Mouse (Mus musculus) urinary bladder, adult 18-20 months (tissue): Measurements from ENCODE around the gene Nr1h3.

Experiments used
- DNase-seq, 2 experiments: peaks; one replicate each; pipeline ENCODE4 v3.0.0; 2022; ENCODE audit warnings: low spot score in 2 of 2, mixed read lengths in 2 of 2

The Nr1h3 gene

GRCm38 (mm10) chr2:91186208-91186607, 16.4 kb downstream of the Nr1h3 start:
- DNase-seq, result no peak

- peak in 1 of 2 experiments; percentile 41 for DNase-seq
Measured at GRCm38 (mm10) chr2:91183711-91184405, 18.8 kb downstream of the Nr1h3 start, which contains the start of gene Madd. Madd (minus strand) TSS chr2:91183837.

GRCm38 (mm10) chr2:91183148-91183513, 19.5 kb downstream of the Nr1h3 start:
- peak; percentile 92 to 93 for DNase-seq

- peak; percentile 54 to 64 for DNase-seq
Measured at GRCm38 (mm10) chr2:91182405-91183147, 20.1 kb downstream of the Nr1h3 start.

GRCm38 (mm10) chr2:91182016-91182404, 20.6 kb downstream of the Nr1h3 start:
- DNase-seq, result no peak

GRCm38 (mm10) chr2:91180706-91181105, 21.9 kb downstream of the Nr1h3 start:
- DNase-seq, result no peak

- no peak for DNase-seq
Measured at GRCm38 (mm10) chr2:91179825-91180224, 22.8 kb downstream of the Nr1h3 start.

GRCm38 (mm10) chr2:91176234-91176633, 26.4 kb downstream of the Nr1h3 start:
- no peak for DNase-seq

GRCm38 (mm10) chr2:91175490-91175889, 27.1 kb downstream of the Nr1h3 start:
- DNase-seq, result no peak

- no peak for DNase-seq
Measured at GRCm38 (mm10) chr2:91169587-91170322, 32.9 kb downstream of the Nr1h3 start.

GRCm38 (mm10) chr2:91167629-91168028, 35.0 kb downstream of the Nr1h3 start:
- no peak for DNase-seq

- no peak for DNase-seq
Measured at GRCm38 (mm10) chr2:91164991-91165390, 37.6 kb downstream of the Nr1h3 start.

- DNase-seq, result no peak
Measured at GRCm38 (mm10) chr2:91163532-91163931, 39.1 kb downstream of the Nr1h3 start.

- no peak for DNase-seq
Measured at GRCm38 (mm10) chr2:91162952-91163351, 39.7 kb downstream of the Nr1h3 start.

- DNase-seq, result no peak
Measured at GRCm38 (mm10) chr2:91160591-91160990, 42.0 kb downstream of the Nr1h3 start.

GRCm38 (mm10) chr2:91157002-91157752, 45.5 kb downstream of the Nr1h3 start:
- no peak for DNase-seq

GRCm38 (mm10) chr2:91154091-91154490, 48.5 kb downstream of the Nr1h3 start:
- no peak for DNase-seq

GRCm38 (mm10) chr2:91152885-91153377, 49.7 kb downstream of the Nr1h3 start:
- DNase-seq, result no peak

- no peak for DNase-seq
Measured at GRCm38 (mm10) chr2:91151331-91151730, 51.3 kb downstream of the Nr1h3 start.

GRCm38 (mm10) chr2:91148101-91148500, 54.5 kb downstream of the Nr1h3 start:
- no peak for DNase-seq

GRCm38 (mm10) chr2:91143401-91143800, 59.2 kb downstream of the Nr1h3 start:
- no peak for DNase-seq

GRCm38 (mm10) chr2:91142920-91143319, 59.7 kb downstream of the Nr1h3 start:
- DNase-seq, result no peak
